Mouse (Mus musculus) subcutaneous adipose tissue, adult 2 months (tissue): Measurements from ENCODE around the gene Serpina3j. TPM values are rescaled to one million over a fixed set of nuclear protein-coding genes. Genes with fewer than 3 reads are reported as not detected.

Experiments used
- polyA plus RNA-seq: library from polyadenylated mRNA; depleted of rRNA; stranded (reverse); fragments of >200 nt; gene quantifications from 2 replicates; pipeline ENCODE4 v1.2.3, GENCODE M21; 2012; ENCODE audit warnings: low replicate concordance; rRNA removed

The Serpina3j gene
- polyA plus RNA-seq: 0.45 and 0.47 TPM in 2 replicates

DNA sequence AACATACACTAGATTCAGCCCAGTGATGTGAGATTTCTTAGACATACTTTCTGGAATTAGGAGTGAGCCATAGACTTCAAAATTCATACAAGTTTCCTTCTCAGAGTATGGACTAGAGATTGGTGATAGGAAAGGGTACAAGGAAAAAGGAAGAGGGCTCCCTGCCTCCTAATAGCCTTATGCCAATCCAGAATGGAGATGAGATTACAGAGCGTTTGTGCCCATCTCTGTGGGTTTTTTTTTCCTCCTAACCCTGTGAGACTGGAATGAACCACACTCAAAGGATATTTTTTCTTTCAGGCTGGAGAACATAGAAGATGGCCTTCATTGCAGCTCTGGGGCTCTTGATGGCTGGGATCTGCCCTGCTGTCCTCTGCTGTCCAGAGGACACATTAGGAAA, at the start of gene Serpina3j:
Gene Serpina3j (plus strand): TSS at position 301 of the 400 bp plus-strand sequence.

DNA sequence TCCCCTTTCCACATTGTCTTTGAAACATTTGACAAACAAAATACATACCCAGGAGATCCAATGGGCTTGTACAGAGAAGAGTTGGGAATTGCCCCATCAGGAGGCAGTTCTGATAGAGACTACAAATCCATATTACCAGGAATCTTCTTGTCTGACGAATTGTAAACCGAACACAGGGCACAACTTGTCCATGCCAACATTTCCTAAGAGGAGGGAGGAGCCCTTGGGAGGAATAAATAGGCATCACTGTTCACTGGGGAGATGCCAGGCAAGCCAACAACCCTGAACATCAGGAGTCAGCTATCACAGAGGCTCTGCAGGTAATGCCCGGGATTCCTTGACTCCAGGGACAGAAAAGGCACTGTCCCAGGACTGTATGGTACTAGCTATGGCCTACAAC, 23.9 kb downstream of the Serpina3j start, which contains the start of the genes Serpina3k and Serpina3m:
Gene Serpina3k (plus strand): TSS at position 261 of the 400 bp plus-strand sequence.
Gene Serpina3m (plus strand): TSS at position 261 of the 400 bp plus-strand sequence.

Other genes starting within 250 kb of the Serpina3j start
- 0.10 TPM in 1 of 2 replicates, not detected in the other for gene Serpina5, start 213.4 kb upstream of the Serpina3j start, polyA plus RNA-seq
- 0.29 TPM in 1 of 2 replicates, not detected in the other for gene Serpina3a, start 201.8 kb upstream of the Serpina3j start, polyA plus RNA-seq
- 1.4 TPM in 2 replicates for gene Serpina3b, start 186.6 kb upstream of the Serpina3j start, polyA plus RNA-seq
- 48.3 and 196 TPM in 2 replicates for gene Serpina3c, start 160.7 kb upstream of the Serpina3j start, polyA plus RNA-seq
- gene Serpina3f, start 100.0 kb upstream of the Serpina3j start, polyA plus RNA-seq: 0.32 and 0.99 TPM in 2 replicates
- gene Serpina3g, start 78.3 kb upstream of the Serpina3j start, polyA plus RNA-seq: 4.3 and 12.5 TPM in 2 replicates
- 0.14 and 0.19 TPM in 2 replicates for gene Serpina3i, start 51.4 kb upstream of the Serpina3j start, polyA plus RNA-seq
- gene Serpina3k, start 23.9 kb downstream of the Serpina3j start, polyA plus RNA-seq: 1.8 and 1.9 TPM in 2 replicates
- gene Serpina3m, start 23.9 kb downstream of the Serpina3j start, polyA plus RNA-seq: 0.57 and 7.4 TPM in 2 replicates
- 114 and 1,277 TPM in 2 replicates for gene Serpina3n, start 92.2 kb downstream of the Serpina3j start, polyA plus RNA-seq
- gene Gsc, start 158.8 kb downstream of the Serpina3j start, polyA plus RNA-seq: 1.1 and 1.2 TPM in 2 replicates